Mouse (Mus musculus) layer of hippocampus, adult 9-10 months (tissue): ENCODE results near the gene Syt2.

Experiments
- DNase-seq: peaks from one replicate; pipeline ENCODE4 v3.0.0; 2022; ENCODE audit warnings: low spot score

Gene Syt2

DNA sequence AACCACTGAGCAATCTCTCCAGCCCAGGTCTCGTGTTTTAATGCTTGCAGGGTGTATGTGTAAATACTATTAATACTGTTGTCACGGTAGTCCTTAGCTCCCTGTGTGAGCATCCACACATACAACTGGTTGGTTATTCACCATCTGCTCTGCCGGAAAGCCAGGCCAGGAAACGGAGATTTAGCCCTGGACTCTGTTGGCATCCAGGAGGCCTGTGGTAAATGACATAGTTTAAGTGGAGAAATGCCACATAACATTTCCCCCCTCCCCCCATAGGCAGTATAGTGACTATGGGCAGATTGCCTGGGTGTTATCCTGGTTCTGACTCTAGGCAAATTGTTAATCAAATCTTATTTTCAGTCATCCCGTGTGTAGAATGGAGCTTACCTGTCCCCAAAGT, 4.3 kb downstream of the Syt2 start:
- DNase-seq, result no peak

DNA sequence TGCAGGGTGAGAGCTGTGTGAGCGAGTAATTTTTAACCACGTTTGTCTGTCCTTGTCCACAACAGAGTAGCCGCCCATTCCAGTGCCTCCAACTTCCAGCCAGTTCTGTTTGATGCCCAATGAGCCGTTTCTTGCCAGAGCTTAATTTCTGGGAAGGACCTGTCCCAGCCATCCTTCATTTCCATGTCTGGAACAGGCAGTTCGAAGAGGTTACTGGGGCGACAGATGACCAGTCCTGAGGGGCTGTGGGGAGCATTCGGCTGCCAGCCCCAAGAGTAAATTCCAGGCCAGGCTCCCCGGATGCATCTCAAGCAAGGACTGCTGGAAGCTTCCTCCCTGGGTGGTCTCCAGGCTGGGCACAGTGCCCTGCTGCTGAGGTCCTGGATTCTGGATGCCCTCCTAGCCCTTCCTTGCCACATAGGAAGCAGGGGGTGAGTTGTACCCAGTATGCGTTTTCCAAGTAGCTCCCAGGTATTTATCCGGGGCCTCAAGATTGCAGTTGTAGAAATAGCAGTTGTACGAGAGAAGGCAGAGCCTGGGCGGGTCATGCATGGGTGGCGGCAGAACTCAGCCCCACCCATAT, 4.9 kb downstream of the Syt2 start:
- DNase-seq, result no peak

DNA sequence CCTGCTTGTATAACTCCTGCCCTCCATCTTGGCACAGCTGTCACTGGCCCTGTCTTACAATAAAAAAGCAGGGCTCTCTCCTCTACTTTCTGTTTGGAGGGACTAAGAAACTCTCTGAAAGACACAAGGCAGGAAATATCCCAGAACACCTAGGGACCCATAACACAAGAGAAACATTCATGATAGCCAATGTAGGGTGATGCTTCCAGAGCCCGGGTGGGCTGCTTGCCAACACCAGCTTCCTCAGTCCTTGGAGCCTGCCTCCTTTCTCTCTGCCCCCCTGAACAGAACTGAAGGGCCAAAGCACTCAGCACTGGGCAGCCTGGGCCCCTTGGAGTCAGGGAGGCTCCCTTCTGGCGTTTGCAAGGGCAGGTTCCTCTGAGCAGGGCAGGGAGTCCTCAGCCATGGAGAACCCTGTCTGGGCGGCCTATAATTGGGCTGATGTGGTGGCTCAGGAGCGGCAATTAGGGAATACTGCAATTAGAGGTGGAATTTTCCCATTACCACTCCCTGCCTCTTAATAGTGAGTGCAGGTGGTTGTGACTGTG, 5.4 kb downstream of the Syt2 start:
- DNase-seq, result no peak

DNA sequence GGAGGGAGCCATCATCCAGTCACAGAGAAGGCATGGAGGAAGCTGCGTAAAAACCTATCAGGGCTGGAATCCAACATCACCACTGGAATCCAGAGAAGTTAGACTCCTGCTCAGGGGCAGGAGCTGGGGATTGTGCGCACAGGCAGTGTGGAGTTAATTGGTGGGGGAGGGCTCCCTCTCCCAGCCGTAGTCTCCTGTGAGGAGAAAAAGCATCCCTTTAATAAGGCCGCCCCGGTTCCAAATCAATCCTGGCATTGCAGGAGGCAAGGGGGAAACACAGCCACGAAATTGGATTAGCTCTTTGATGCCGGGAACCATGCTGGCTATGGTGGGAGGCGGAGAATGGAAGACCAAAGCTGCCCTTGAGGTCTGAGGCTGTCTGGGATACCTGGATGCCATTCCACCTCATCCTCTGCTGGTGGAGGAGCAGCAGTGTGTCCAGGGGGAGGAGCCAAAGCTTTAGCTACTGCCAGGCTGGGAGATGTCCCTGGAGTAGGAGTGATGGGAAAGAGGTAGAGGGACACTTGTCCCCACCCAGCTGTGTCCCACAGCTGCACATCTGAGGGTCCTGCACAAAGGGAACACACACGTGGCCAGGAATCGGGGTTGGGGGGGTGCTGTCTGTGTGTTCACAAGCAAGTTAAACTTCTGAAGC, 7.3 kb downstream of the Syt2 start:
- DNase-seq, result no peak

DNA sequence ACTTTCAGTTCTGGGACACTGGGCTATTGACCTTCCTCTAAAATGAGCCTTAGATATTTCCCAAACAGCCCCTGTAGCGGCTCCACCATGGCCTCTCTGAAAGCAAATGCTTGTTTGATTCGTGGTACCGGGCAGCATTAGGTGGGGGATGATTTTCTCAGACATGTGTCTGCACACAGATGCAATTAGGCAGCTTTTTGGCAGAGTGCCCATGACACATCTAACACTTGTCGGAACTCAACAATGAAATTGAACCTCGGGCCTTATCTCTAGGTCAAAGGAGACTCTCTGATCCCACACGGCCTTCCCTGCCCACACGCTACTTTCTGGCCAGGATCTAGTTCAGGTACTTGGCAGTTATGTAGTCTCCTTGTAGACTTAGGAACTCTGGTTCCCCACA, 12.4 kb downstream of the Syt2 start:
- no peak for DNase-seq

DNA sequence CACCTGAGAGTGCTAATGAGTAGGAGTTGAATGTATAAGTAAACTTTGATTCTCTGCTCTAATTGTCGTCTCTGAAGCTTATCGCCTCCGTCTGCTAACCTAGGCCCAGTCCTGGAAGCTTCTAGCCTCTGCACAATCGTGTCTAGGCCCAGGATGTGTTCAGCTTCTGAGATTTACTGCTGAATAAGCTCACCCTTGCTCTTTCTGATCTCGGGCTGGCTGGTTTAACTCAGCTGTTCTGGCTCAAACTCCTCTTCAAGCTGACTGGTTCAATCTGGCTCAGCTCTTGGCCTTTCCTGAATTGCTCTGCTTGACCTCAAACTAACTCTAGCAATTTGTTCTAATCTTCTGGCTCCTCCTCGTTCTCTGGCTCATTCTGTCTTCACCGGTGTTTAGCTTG, 13.7 kb downstream of the Syt2 start:
- DNase-seq, result no peak

DNA sequence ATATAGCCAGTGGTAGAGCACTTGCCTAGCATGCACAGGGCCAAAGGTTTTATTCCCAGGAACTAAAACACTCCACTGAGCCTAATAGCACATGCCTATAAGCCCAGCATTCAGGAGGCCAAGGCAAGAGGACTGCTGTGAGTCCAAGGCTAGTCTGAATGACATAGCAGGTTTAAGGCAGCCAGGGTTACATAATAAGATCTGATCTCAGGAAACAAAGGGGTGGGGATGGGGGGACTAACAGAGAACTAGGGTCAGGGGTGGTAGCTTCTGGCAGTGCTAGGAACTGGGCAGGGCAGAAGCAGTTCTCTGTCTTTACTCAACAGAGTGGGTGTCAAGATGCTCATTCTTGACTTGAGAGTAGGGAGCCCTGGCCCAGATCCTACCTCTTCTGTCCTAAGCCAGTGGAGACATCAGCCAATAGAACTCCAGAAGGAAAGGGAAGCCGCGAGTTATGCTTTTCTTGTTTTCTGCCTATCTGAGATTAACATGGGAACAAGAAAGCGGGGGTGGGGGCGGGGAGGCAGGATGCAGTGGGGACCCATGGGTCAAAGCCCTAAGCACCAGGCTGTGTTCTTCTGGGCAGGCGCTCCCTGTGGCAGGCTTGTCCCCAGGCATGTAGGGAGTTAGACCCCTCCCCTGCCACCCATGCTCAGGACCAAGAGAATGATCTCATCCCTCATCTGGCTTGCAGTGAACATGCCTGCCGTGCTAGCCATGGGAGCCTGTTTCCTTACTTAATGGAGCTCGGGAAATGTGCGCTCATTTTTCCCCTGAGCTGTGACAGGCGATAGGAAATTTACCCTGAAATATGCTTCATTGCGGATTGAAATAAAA, 25.0 kb downstream of the Syt2 start:
- no peak for DNase-seq

DNA sequence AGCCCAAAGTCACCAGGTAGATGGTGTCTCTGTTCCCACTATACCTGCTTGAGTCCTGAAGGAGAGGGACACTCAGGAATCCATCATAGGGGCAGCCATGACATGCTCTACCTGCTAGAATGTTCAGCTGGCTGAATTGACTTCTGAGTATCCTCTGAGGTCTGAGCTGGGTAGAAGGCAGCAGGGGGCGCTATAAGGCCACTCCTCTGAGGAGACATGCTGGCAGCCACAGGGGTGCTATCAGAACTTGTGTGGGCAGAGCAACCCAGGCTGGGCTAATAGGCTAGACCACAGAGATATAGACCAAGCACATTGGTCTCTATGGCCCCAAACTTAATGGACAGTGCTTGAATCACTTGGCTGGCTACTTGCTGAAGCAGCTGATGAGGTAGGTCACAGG, 27.8 kb downstream of the Syt2 start:
- no peak for DNase-seq

DNA sequence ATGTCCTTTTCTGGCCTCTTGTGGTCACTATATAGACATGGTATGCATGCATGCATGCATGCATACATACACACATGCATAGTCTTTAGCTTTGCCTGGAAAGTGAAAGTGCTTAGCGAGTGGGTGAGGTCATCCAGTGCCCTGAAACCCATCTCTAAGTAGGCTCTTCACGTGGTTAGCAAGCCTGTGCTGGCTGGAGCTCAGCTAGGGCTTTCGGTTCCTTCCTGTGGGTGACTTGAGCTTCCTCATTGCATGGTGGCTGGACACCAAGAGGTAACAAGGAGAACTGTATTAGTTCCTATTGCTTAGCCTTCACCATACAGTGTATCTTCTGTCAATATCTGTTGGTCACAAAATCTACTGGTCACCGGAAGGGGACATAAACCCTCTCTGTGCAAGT, 33.0 kb downstream of the Syt2 start:
- no peak for DNase-seq

DNA sequence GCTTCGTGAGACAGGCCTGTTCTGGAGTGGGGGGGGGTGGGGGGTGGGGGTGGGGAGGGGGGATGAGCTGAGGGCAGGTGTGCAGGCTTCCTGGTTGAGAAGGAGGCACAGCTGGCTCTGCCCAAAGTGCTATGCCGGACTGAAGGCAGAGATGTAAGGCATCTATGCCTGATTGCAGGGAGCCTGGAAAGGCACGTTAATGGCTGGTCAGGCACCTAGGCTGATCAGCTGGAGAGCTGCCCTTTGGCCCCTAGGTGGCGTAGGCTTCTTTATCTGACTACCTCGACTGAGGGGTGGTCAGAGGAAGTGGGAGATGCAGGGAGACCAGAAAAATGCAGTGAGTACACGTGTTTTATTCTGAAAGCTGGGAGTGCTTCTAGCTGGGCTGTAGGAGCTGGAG, 34.1 kb downstream of the Syt2 start:
- DNase-seq, result no peak

DNA sequence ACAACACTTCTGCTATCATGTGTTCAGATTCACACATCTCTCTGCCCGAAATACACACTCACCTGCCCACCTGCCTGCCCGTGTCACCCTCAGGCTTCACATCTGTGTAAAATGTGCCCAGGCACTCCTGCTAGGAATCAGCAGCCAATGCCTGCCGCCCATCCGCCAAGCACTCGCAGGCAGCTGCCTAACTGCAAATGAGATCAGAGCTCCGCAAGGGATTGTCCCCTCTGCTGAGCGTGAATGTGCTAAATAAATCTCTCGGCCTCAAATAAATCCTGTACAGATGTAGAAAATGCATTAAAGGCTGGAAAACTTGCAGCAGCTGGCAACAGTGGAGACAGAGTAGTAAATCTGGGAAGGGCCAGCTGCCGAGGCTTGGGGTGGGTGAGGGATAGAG, 36.0 kb downstream of the Syt2 start:
- no peak for DNase-seq

DNA sequence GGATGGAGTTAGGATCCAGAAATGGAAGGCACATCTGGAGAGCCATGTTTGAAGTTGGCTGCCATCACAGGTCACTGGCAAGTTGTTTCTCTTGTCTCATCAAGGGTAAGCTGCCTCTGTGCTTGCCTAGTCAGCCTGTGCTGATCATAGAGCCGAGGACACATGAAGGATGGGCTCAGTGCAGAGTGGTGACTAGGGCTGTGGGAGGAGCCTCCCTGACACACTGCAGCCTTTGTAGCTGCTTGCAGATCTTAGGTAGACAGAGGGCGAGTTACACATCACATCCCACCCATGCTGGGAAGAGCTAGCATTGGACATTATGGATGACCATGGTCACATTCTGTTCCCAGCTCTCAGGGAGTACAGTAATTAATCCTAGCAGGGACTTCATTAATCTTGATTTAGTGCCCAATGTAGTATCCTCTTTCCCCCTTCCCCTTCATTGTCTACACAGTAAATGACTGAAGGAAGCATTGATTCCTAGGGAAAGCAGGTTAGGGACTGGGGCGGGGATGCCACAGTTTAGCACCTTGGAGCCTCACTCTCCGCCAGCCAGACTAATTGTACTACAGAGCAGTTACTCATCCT, 40.5 kb downstream of the Syt2 start:
- DNase-seq, result no peak

DNA sequence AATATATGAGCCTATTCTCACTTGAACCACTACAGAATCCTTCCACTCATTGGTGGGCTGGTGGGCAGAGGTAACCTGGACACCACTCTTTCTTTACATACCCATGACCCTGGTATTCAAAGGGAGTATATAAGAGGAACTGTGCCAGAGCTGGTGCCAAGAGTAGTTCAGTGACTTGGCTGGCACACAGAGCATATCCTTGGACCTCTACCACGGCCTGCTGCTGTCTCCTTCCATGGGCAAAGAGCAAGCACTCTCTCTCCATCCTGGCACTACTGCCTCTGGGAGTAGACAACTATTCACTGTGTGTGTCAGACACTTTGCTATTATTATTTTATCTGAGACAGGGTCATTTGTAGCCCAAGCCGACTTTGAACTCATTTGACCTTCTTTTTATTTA, 49.8 kb downstream of the Syt2 start:
- no peak for DNase-seq

DNA sequence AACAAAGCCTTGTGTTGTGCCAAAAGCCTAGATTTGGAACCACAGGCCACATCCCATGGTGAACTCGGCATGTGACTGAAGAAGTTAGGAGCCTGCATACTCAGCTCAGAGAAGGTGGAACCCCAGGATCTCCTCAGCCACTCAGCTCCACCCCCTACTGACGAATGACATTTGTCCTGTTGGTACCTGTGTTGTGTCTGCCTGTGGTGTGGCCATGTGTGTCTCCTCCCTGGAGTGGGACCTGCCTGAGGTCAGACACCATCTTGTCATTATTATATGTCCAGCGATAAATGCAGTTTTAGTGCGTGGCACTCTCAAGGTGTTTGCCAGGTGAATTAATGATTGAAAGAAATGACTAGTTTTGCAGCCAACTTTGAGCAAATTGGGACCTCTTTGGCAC, 50.6 kb downstream of the Syt2 start:
- no peak for DNase-seq

DNA sequence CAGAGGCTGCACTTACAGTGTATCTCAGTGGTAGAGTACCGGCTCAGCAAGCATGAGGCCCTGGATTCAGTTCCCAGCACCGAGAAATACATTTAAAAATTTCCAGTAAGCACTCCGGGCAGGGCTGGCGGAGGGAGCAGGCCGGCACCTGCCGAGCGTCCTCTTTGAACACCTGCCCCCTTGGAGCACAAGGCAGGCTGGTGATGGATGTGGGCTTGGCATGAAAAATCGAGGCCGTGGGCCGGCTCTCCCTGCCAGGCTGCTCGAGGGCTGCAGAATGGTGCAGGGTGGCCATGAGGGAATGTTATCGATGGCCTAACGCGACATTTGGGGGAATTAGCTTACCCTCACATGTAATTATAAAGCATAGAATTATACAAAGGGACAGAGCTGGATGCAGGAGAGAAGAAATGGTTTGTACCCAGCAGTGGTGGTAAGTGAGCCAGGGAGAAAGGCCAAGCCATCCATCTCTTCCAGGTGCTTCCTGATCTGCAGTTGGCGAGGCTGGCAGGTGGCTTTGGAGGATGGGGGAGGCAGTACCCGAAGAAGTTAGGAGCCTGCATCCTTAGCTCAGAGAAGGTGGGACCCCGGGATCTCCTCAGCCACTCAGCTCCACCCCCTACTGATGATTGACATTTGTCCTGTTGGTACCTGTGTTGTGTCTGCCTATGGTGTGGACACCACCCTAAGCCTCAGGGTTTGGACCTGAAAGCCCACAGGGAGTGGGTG, 51.2 kb downstream of the Syt2 start:
- DNase-seq, result no peak

DNA sequence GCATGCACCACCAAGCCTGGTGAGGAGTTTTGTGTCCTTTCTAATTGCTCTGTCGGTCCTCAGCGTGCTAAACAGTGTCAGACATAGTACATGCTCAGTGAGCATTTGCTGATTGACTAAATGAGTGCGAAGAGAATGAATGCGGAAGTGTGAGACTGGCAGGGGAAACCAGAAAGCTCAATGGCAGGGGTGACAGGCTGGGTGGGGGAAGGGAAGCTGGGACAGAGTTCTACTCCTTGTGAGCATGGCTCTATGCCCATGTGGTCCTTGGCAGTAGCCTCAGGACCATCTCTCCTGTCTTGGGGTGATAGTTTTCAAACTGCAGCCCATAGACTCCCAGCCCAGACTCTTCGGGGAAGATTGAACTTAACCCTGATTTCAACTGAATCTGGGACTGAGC, 52.0 kb downstream of the Syt2 start:
- no peak for DNase-seq

DNA sequence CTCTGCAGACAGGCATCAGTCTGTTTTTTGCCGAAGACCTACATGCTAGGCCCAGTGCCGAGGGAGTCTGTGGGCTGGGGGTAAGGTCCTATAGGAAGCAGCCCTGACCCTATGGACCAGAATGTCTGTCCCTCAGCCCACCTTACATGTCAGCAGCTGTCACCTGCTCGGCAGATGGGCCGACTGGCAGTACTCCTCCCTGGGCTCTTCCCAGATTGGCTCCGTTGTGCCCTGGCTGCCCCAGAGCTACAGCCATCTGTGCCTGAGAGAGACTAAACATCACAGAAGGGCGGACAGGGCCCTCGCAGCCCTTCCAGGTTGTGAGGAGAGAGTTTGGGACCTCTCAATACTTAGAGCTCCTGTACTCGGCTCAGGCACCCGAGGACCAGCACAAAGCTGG, 52.9 kb downstream of the Syt2 start:
- DNase-seq, result no peak

DNA sequence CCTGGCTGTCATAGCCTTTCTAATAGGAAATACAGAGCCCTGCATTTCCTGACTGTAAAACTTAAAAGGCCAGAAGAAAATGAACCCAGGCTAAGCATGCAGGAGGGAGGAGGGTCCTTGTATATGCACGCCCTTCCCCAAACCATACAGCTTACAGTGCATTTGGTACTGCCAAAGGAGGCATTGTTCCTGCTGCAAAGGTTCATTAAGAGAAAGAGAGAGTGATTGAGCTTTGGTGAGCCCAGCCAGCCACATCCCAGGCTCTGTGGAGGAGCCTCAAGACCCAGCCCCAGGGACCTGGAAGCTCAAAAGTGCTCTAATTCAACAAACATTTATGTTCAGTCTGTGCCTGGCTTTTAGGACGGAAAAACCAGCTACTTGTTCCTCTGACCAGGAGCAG, 53.7 kb downstream of the Syt2 start:
- no peak for DNase-seq

DNA sequence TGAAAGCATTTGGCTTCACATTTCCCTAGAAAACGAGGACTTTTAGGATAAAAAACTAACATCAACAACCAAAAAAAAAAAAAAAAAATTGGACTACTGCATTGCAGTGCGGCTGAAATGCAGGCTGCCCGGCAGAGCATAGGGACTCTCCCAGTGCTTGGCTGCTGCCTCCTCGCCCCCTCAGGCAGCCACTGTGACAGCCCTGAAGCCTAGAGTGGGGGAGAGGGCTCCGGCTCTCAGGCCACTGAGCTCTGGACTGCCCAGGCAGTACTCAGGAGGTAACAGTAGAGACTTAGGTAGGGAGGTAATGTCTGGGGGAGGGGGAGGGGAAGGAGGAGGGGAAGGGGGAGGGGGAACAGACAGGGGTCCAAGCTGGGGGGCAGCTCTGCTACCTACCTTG, 54.2 kb downstream of the Syt2 start:
- DNase-seq, result no peak

DNA sequence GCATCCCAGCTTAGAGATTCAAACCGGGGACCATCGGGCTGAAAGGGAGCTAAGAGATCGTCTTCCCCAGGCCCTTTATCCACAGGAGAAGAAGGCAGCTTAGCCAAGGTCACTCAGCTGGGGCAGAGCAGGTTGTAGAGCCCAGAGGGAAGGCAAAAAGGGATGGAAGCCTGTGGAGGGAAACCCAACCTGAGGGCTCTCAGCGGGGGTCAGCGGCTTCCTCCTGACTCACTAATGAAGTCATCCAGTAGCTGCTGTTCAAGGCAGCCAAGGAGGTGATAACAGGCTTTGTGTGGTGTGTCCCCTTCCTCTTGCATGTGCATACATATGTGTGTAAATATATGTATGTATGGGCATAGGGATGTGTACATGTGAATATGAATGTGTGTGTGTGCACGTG, 54.7 kb downstream of the Syt2 start:
- no peak for DNase-seq

DNA sequence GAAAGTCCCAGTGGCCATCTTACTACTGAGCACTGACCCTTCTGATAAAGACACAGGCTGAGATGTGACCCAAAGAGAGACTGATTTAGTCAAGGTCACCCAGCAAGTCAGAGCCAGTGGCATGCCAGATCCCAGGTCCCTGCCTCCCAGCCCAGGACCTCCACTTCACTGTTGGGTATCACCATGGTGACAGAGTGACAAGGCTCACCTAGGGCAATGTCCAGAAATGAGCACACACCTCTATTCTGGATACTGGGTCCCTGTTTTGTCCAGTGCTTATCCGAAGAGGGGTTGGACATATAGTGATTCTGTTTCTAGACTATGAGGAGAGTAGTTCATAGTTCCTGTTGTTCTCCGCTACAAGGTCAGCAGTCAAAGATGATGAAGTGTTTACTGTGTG, 56.8 kb downstream of the Syt2 start:
- DNase-seq, result no peak
